46 mouse cellular contexts compared by ENCODE assay signal in genomic region chr5:86546693-86547092, GRCm38 (mm10). TPM values are rescaled to one million over a fixed set of nuclear protein-coding genes. Genes with fewer than 3 reads are reported as not detected.
"Had no signal": no experiment of that assay in that cellular context is flagged by ENCODE, and none has a peak within 500 bp of the region (broad histone marks: within the 10 kb centered on the region; RNA-seq: fewer than 3 reads in every experiment).

No protein-coding gene starts in this region.

- H3K4me1 ChIP-seq: limb, embryonic 10.5 days; limb, embryonic 12.5 days; limb, embryonic 13.5 days; limb, embryonic 15.5 days; liver, embryonic 12.5 days; liver, embryonic 13.5 days; liver, embryonic 15.5 days; lung, embryonic 15.5 days; megakaryocyte, embryonic 14.5 days; midbrain, embryonic 10.5 days; midbrain, embryonic 12.5 days; midbrain, embryonic 13.5 days; midbrain, embryonic 15.5 days; neural tube, embryonic 12.5 days had no signal

- H3K9me3 ChIP-seq: limb, embryonic 10.5 days; limb, embryonic 12.5 days; limb, embryonic 13.5 days; limb, embryonic 15.5 days; liver, embryonic 12.5 days; liver, embryonic 13.5 days; liver, embryonic 15.5 days; lung, embryonic 15.5 days; megakaryocyte, embryonic 14.5 days; midbrain, embryonic 10.5 days; midbrain, embryonic 12.5 days; midbrain, embryonic 13.5 days; midbrain, embryonic 15.5 days; neural tube, embryonic 12.5 days had no signal

- H3K4me2 ChIP-seq: limb, embryonic 12.5 days; limb, embryonic 13.5 days; limb, embryonic 15.5 days; liver, embryonic 11.5 days; liver, embryonic 12.5 days; liver, embryonic 13.5 days; liver, embryonic 15.5 days; lung, embryonic 14.5 days; lung, embryonic 15.5 days; midbrain, embryonic 11.5 days; midbrain, embryonic 12.5 days; midbrain, embryonic 13.5 days; midbrain, embryonic 15.5 days; neural tube, embryonic 12.5 days had no signal

- H3K27ac ChIP-seq: limb, embryonic 10.5 days; limb, embryonic 12.5 days; limb, embryonic 13.5 days; limb, embryonic 15.5 days; liver, embryonic 12.5 days; liver, embryonic 13.5 days; liver, embryonic 14.5 days; liver, embryonic 15.5 days; lung, embryonic 15.5 days; macrophage; midbrain, embryonic 10.5 days; midbrain, embryonic 12.5 days; midbrain, embryonic 13.5 days; midbrain, embryonic 15.5 days; neural tube, embryonic 12.5 days had no signal

- H3K4me3 ChIP-seq: limb, embryonic 10.5 days; limb, embryonic 12.5 days; limb, embryonic 13.5 days; limb, embryonic 15.5 days; liver, embryonic 12.5 days; liver, embryonic 13.5 days; liver, embryonic 15.5 days; lung, embryonic 15.5 days; megakaryocyte, embryonic 14.5 days; midbrain, embryonic 10.5 days; midbrain, embryonic 12.5 days; midbrain, embryonic 13.5 days; midbrain, embryonic 15.5 days; myocyte; neural tube, embryonic 12.5 days had no signal

- ATAC-seq: liver, embryonic 12.5 days; liver, postnatal 0 days; lung, postnatal 0 days; midbrain, embryonic 13.5 days; midbrain, embryonic 15.5 days; midbrain, embryonic 16.5 days had no signal

- H3K27me3 ChIP-seq: limb, embryonic 12.5 days; limb, embryonic 13.5 days; limb, embryonic 15.5 days; liver, embryonic 12.5 days; liver, embryonic 13.5 days; liver, embryonic 15.5 days; lung, embryonic 15.5 days; megakaryocyte, embryonic 14.5 days; midbrain, embryonic 12.5 days; midbrain, embryonic 13.5 days; midbrain, embryonic 15.5 days; neural tube, embryonic 12.5 days had no signal

- H3K36me3 ChIP-seq: limb, embryonic 10.5 days; limb, embryonic 12.5 days; limb, embryonic 13.5 days; limb, embryonic 15.5 days; liver, embryonic 12.5 days; liver, embryonic 13.5 days; liver, embryonic 15.5 days; lung, embryonic 15.5 days; midbrain, embryonic 10.5 days; midbrain, embryonic 12.5 days; midbrain, embryonic 13.5 days; midbrain, embryonic 15.5 days; neural tube, embryonic 12.5 days had no signal

- DNase-seq: left cerebral cortex, postnatal 4 days; liver; liver, embryonic 13.5 days; liver, postnatal 0 days; lung, adult 18-20 months; lung, adult 2 months; lung, embryonic 14.5 days; lung, postnatal 10 days; lung, postnatal 14 days; lung, postnatal 36 days; lung, postnatal 4 days; midbrain, embryonic 14.5 days had no signal

- H3K9ac ChIP-seq: limb, embryonic 12.5 days; limb, embryonic 13.5 days; limb, embryonic 15.5 days; liver, embryonic 12.5 days; liver, embryonic 13.5 days; liver, embryonic 14.5 days; liver, embryonic 15.5 days; liver, postnatal 0 days; lung, embryonic 14.5 days; lung, embryonic 15.5 days; midbrain, embryonic 12.5 days; midbrain, embryonic 13.5 days; midbrain, embryonic 15.5 days; neural tube, embryonic 12.5 days had no signal

RNA-seq across cellular contexts. Expression of gene Tmprss11g, which starts 28.3 kb away (rescaled TPM):
- total RNA-seq: left cerebral cortex, postnatal 10 days; left cerebral cortex, postnatal 14 days; left cerebral cortex, postnatal 25 days; left cerebral cortex, postnatal 36 days; left cerebral cortex, postnatal 4 days; liver, adult 2 months; megakaryocyte progenitor cell, adult 5-6 weeks; megakaryocyte, adult 5-6 weeks; megakaryocyte-erythroid progenitor cell, adult 5-6 weeks; midbrain, postnatal 0 days; monocyte, adult 5-6 weeks had no signal
- polyA plus RNA-seq: limb, embryonic 10.5 days; limb, embryonic 11.5 days; limb, embryonic 12.5 days; limb, embryonic 13.5 days; limb, embryonic 14.5 days; liver, adult 2 months; liver, embryonic 11.5 days; liver, embryonic 12.5 days; liver, embryonic 13.5 days; liver, embryonic 14.5 days; liver, embryonic 15.5 days; liver, embryonic 16.5 days; liver, postnatal 0 days; lung, embryonic 14.5 days; lung, postnatal 0 days; macrophage; midbrain, embryonic 10.5 days; midbrain, embryonic 11.5 days; midbrain, embryonic 12.5 days; midbrain, embryonic 13.5 days; midbrain, embryonic 14.5 days; midbrain, embryonic 15.5 days; midbrain, embryonic 16.5 days; midbrain, postnatal 0 days; myocyte; neural tube, embryonic 11.5 days; neural tube, embryonic 12.5 days had no signal
